Comparison of ENCODE assay signal across 20 mouse cellular contexts in the genomic region with DNA sequence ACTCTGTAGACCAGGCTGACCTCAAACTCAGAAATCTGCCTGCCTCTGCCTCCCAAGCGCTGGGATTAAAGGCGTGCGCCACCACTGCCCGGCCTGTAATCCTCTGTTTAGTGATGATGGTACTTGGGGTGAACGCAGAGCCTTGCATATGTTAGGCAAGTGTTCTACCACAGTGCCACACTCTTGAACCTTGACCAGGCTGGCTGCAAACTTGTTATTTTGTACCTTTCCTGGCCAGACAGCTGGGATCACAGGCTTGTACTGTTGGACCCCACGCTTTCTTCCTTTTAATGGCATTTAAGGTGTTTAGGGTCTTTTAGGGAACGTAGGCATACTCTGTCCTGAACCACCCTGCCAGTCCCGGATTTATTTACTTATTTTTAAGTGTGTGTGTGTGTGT.
"Had no signal": no experiment of that assay in that cellular context is flagged by ENCODE, and none has a peak within 500 bp of the region (broad histone marks: within the 10 kb centered on the region; RNA-seq: fewer than 3 reads in every experiment).

No protein-coding gene starts in this region.

- H3K4me1 ChIP-seq: midbrain, embryonic 10.5 days; midbrain, embryonic 12.5 days; neural tube, embryonic 13.5 days; neural tube, embryonic 15.5 days; stomach, embryonic 15.5 days had no signal

- H3K27ac ChIP-seq: midbrain, embryonic 10.5 days; midbrain, embryonic 12.5 days; neural tube, embryonic 13.5 days; neural tube, embryonic 15.5 days; stomach, embryonic 15.5 days; stomach, postnatal 0 days had no signal

- ATAC-seq: midbrain, embryonic 16.5 days had no signal

- H3K4me3 ChIP-seq: midbrain, embryonic 10.5 days; midbrain, embryonic 12.5 days; myocyte; neural tube, embryonic 13.5 days; neural tube, embryonic 15.5 days; stomach, embryonic 15.5 days had no signal

- H3K9me3 ChIP-seq: midbrain, embryonic 10.5 days; midbrain, embryonic 12.5 days; neural tube, embryonic 13.5 days; neural tube, embryonic 15.5 days; stomach, embryonic 15.5 days had no signal

- H3K27me3 ChIP-seq: midbrain, embryonic 12.5 days; neural tube, embryonic 13.5 days; neural tube, embryonic 15.5 days; stomach, embryonic 15.5 days had no signal

- H3K9ac ChIP-seq: lung, embryonic 14.5 days; midbrain, embryonic 12.5 days; neural tube, embryonic 13.5 days; neural tube, embryonic 15.5 days; stomach, embryonic 15.5 days had no signal

- DNase-seq: lung, adult 18-20 months; lung, embryonic 14.5 days; lung, postnatal 10 days; lung, postnatal 4 days; midbrain, embryonic 14.5 days; retina, postnatal 1 day; right cerebral cortex, adult 18-20 months; right cerebral cortex, postnatal 25 days; right cerebral cortex, postnatal 4 days; spleen, adult 18-20 months; thymus, postnatal 14 days; thymus, postnatal 36 days had no signal

- H3K36me3 ChIP-seq: stomach, embryonic 15.5 days had no signal

- H3K4me2 ChIP-seq: lung, embryonic 14.5 days; midbrain, embryonic 12.5 days; neural tube, embryonic 13.5 days; neural tube, embryonic 15.5 days; stomach, embryonic 15.5 days had no signal
